Mouse (Mus musculus) testis, adult 2 months (tissue): ENCODE results near the gene Ugt1a10.

ENCODE experiments used
- CTCF ChIP-seq: fragments of 200-500 bp; IDR thresholded peaks from 2 replicates; pipeline ENCODE4 v1.5.1; 2012; ENCODE audit warnings: low read depth, mild to moderate bottlenecking, inconsistent platforms, low read length, moderate library complexity; ENCODE audit not compliant: control insufficient read depth, insufficient read depth, insufficient replicate concordance
- POLR2A ChIP-seq: fragments of 200-500 bp; IDR thresholded peaks from 2 replicates; pipeline ENCODE4 v1.6.1; 2012; ENCODE audit warnings: low read depth, mild to moderate bottlenecking, inconsistent platforms, low read length, moderate library complexity; ENCODE audit not compliant: control insufficient read depth

DNA sequence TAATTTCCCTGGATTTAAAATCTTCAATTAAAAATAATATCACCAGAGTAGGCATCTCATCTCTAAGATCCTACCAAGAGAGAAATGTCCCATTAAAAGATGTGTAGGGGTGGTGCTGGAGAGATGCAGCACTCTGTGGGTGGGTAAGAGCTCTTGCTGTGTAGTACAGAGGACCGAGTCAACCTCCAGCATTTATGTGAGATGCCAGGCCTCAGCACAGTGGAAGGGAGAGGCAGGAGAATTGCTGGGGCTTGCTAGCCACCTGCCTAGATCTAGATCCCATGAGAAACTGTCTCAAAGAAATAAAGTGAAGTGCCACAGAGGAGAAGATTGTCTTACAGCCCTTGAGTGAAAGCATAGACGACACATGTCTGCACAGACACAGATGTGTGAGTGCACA, 161.4 kb downstream of the Ugt1a10 start:
- TF ChIP-seq POLR2A, result no peak
- no peak for TF ChIP-seq CTCF
